Mouse (Mus musculus) kidney, postnatal 0 days (tissue): ENCODE measurements around the gene Osbpl6. TPM values are rescaled to one million over a fixed set of nuclear protein-coding genes. Genes with fewer than 3 reads are reported as not detected.

ENCODE experiments used
- ATAC-seq: fragments of 200-750 bp; cut with Nextera tagmentation; replicated peaks from 2 replicates; pipeline ENCODE4 v1.8.0; 2017; ENCODE audit warnings: low read depth, moderate number of reproducible peaks, moderate TSS enrichment, moderate library complexity; ENCODE audit not compliant: low FRiP score
- DNase-seq: peaks from one replicate; pipeline ENCODE4 v3.0.0-alpha.2; 2016; ENCODE audit warnings: low spot score
- H3K27ac ChIP-seq: fragments of 300-500 bp; sonication (generic); 2 replicates; pipeline ENCODE4 v1.5.1; 2014; ENCODE audit warnings: mild to moderate bottlenecking
- H3K27me3 ChIP-seq: fragments of 300-500 bp; sonication (generic); 2 replicates; pipeline ENCODE4 v1.6.1; 2014; ENCODE audit warnings: low read length, mixed read lengths; ENCODE audit not compliant: insufficient read depth
- H3K36me3 ChIP-seq: fragments of 300-500 bp; sonication (generic); 2 replicates; pipeline ENCODE4 v1.6.1; 2014; ENCODE audit warnings: low read length, mixed read lengths; ENCODE audit not compliant: insufficient read depth
- H3K4me1 ChIP-seq: fragments of 300-500 bp; sonication (generic); replicated peaks from 2 replicates; pipeline ENCODE4 v1.6.1; 2014; ENCODE audit warnings: antibody characterized with exemption, low read length, mixed read lengths; ENCODE audit not compliant: insufficient read depth
- H3K4me2 ChIP-seq: fragments of 300-500 bp; sonication (generic); 2 replicates; pipeline ENCODE4 v1.6.1; 2014; ENCODE audit warnings: mild to moderate bottlenecking, low read length, moderate library complexity, mixed read lengths
- H3K4me3 ChIP-seq: fragments of 300-500 bp; sonication (generic); replicated peaks from 2 replicates; pipeline ENCODE4 v1.5.1; 2014; ENCODE audit warnings: low read depth, low read length
- H3K9ac ChIP-seq: fragments of 300-500 bp; sonication (generic); 2 replicates; pipeline ENCODE4 v1.6.1; 2014; ENCODE audit warnings: low read depth, low read length
- H3K9me3 ChIP-seq: fragments of 300-500 bp; sonication (generic); replicated peaks from 2 replicates; pipeline ENCODE4 v1.6.1; 2016; ENCODE audit warnings: low read length, inconsistent platforms, mixed read lengths
- CTCF ChIP-seq: IDR thresholded peaks from 2 replicates; pipeline ENCODE4 v1.5.1; 2016; ENCODE audit warnings: antibody characterized with exemption, low read depth, mild to moderate bottlenecking, moderate library complexity
- whole genome bisulfite sequencing: fragments of 180-500 bp; shearing (Covaris S2); extraction: QIAGEN DNeasy Blood & Tissue Kit; methylation state at CpG from one replicate; pipeline ENCODE4 v1.1.7; 2014; 5-methylcytosine and 5-hydroxymethylcytosine counted together
- polyA plus RNA-seq: library from polyadenylated mRNA; unstranded; fragments of >200 nt; fragmentation: Nextera tagmentation; extraction: Ambion mirVana; gene quantifications from 2 replicates; pipeline ENCODE4 v1.2.1, GENCODE M21; 2015

Gene Osbpl6
- polyA plus RNA-seq, 1 experiment from 2014 or later = 19.4 TPM

GRCm38 (mm10) chr2:76429855-76430254, 23.5 kb downstream of the Osbpl6 start:
- Histone ChIP-seq H3K4me3 (no peak overlapping the region), H3K27ac (no peak overlapping the region), H3K9me3 (no peaks in the 10 kb centered on the region), H3K36me3 (no peaks in the 10 kb centered on the region), H3K4me2 (no peak overlapping the region), H3K9ac (no peak overlapping the region), H3K4me1 (peaks cover 8% of the 10 kb centered on the region; the same call in 1 of the 2 replicates), H3K27me3 (no peaks in the 10 kb centered on the region)
- 49% methylated on average over 5 of the region's 5 CpGs for WGBS
- no peak for ATAC-seq
- TF ChIP-seq CTCF = no peak
- DNase-seq = peak; percentile 14

DNA sequence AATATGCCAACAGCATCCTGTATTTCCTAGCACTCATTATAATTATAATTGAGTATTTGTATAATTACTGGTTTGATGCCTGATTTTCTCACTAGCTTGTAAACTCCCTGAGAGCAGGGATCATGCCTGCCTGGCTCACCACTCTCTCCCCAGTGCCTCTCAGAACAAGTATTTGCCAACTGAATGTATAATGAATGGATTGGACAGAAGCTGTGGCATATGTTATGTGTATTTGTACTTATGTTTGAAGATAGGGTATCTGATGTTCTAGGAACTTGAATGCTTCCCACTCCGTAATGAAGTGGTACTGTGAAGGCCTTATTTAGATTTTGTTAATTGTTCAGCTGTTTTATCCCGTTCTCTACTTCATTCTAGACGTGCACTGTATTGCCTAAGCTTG, 24.2 kb downstream of the Osbpl6 start:
- H3K27ac ChIP-seq = no peak overlapping the region
- H3K27me3 ChIP-seq = no peaks in the 10 kb centered on the region
- H3K4me1 ChIP-seq = peaks cover 8% of the 10 kb centered on the region; the same call in 1 of the 2 replicates
- no peaks in the 10 kb centered on the region for H3K36me3 ChIP-seq
- no peak overlapping the region for H3K4me3 ChIP-seq
- ATAC-seq (no peak), DNase-seq (no peak)
- no peaks in the 10 kb centered on the region for H3K9me3 ChIP-seq
- H3K9ac ChIP-seq = no peak overlapping the region
- H3K4me2 ChIP-seq = no peak overlapping the region
- 90% methylated on average over 3 of the region's 3 CpGs for WGBS
- no peak for TF ChIP-seq CTCF

GRCm38 (mm10) chr2:76434224-76434623, 27.9 kb downstream of the Osbpl6 start:
- Histone ChIP-seq H3K9ac (no peak overlapping the region), H3K27me3 (no peaks in the 10 kb centered on the region), H3K9me3 (no peaks in the 10 kb centered on the region), H3K4me1 (peaks cover 3% of the 10 kb centered on the region; the same call in 1 of the 2 replicates), H3K4me2 (no peak overlapping the region), H3K4me3 (no peak overlapping the region), H3K36me3 (no peaks in the 10 kb centered on the region), H3K27ac (peak overlapping the region; percentile 60; the same call in 1 of the 2 replicates)
- 48% methylated on average over 7 of the region's 7 CpGs for WGBS
- peak; percentile 83 for ATAC-seq
- no peak for TF ChIP-seq CTCF
- DNase-seq = peak; percentile 39

GRCm38 (mm10) chr2:76435667-76436239, 29.4 kb downstream of the Osbpl6 start:
- Histone ChIP-seq H3K36me3 (no peaks in the 10 kb centered on the region), H3K4me2 (no peak overlapping the region), H3K4me3 (no peak overlapping the region), H3K9ac (no peak overlapping the region), H3K27ac (peak overlapping the region; percentile 65), H3K4me1 (no peaks in the 10 kb centered on the region), H3K27me3 (no peaks in the 10 kb centered on the region), H3K9me3 (no peaks in the 10 kb centered on the region)
- ATAC-seq (peak; percentile 60; the same call in 1 of the 2 replicates), DNase-seq (no peak)
- TF ChIP-seq CTCF = no peak
- WGBS = 61% methylated on average over 7 of the region's 7 CpGs

- ATAC-seq (no peak), DNase-seq (peak; percentile 28)
- 40% methylated on average over 2 of the region's 2 CpGs for WGBS
- Histone ChIP-seq H3K27me3 (no peaks in the 10 kb centered on the region), H3K4me3 (no peak overlapping the region), H3K36me3 (no peaks in the 10 kb centered on the region), H3K27ac (no peak overlapping the region), H3K4me2 (no peak overlapping the region), H3K4me1 (no peaks in the 10 kb centered on the region), H3K9me3 (no peaks in the 10 kb centered on the region), H3K9ac (no peak overlapping the region)
- TF ChIP-seq CTCF = no peak
These were observed 31.1 kb downstream of the Osbpl6 start for GRCm38 (mm10) chr2:76437372-76437771.

DNA sequence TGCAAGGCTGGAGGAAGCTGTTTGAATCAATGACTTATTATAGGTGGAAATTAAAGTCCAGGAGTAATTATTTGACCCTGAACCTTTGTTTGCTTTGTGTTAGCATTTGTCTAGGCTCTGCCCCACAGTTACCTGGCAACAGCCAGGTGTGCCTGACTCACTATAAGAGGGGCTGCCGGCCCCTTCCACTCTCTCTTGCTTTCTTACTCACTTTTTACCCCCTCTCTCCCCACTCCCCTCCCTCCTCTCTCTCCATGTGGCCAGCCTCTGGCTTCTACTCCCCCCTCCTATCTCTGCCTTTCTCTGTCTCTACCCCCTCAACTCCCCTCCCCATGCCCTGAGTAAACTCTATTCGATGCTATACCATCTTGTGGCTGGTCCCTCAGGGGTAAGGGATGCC, 33.2 kb downstream of the Osbpl6 start:
- H3K4me2 ChIP-seq = no peak overlapping the region
- 41% methylated on average over 2 of the region's 2 CpGs for WGBS
- no peaks in the 10 kb centered on the region for H3K27me3 ChIP-seq
- no peaks in the 10 kb centered on the region for H3K36me3 ChIP-seq
- ATAC-seq (peak; percentile 58; the same call in 1 of the 2 replicates), DNase-seq (no peak)
- no peaks in the 10 kb centered on the region for H3K9me3 ChIP-seq
- no peaks in the 10 kb centered on the region for H3K4me1 ChIP-seq
- H3K4me3 ChIP-seq = no peak overlapping the region
- no peak overlapping the region for H3K27ac ChIP-seq
- TF ChIP-seq CTCF = no peak
- no peak overlapping the region for H3K9ac ChIP-seq

DNA sequence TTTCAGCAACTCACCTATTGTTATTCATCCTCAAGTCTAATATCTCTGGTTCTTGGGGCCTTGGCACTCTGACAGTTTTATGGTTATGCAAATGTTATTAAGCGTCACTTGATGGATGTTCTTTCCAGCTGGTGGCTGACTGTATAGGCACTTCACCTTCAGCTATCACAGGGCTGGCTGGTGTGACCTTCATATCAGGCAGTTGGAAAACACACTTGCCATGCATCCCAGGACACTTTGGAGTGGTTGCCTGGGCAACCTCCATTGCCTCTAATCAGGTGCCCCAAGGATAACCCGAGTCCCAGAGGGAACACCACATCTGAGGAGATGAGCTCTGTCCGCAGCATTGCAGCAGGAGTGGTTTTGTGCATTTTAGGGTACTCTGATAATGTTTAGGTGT, 35.8 kb downstream of the Osbpl6 start:
- Histone ChIP-seq H3K4me1 (no peaks in the 10 kb centered on the region), H3K36me3 (no peaks in the 10 kb centered on the region), H3K9ac (no peak overlapping the region), H3K27ac (no peak overlapping the region), H3K4me2 (no peak overlapping the region), H3K9me3 (no peaks in the 10 kb centered on the region), H3K4me3 (no peak overlapping the region), H3K27me3 (no peaks in the 10 kb centered on the region)
- ATAC-seq = no peak
- DNase-seq = no peak
- 45% methylated on average over 3 of the region's 3 CpGs for WGBS
- no peak for TF ChIP-seq CTCF
